15 mouse cellular contexts compared by ENCODE assay signal in the genomic region with DNA sequence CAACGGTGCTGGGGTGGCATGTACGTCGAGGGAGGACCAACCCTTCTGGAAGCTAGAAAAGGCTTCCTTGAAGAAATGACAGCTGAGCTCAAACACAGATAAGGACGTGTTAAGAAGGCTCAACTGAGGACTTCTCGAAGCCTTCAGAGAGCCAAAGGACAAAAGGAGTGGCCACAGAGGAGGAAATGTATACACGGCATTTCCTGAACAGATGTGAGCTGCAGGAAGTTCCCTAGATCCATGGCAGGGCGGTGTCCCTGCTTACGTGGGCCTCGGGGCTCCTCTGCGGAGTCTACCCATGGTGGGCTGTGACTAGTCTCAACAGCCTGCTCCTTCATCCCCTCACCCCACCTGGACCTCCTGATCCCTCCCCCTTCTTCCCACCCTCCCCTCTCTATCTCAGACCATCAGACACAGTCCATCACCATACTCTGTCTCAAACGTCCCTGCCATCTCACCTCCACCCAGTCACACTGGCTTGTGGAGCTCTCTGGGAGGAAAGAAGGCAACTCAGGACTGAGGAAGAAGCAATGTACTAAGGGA. TPM values are rescaled to one million over a fixed set of nuclear protein-coding genes. Genes with fewer than 3 reads are reported as not detected.
A peak's percentile ranks its signal among the peaks of the same experiment; 100 is the strongest.
DNase-seq lines count a peak whose midpoint lies in the region; ATAC-seq and TF ChIP-seq lines count a peak whose summit lies in the region.
"Had no signal": no experiment of that assay in that cellular context is flagged by ENCODE, and none has a peak within 500 bp of the region (broad histone marks: within the 10 kb centered on the region; RNA-seq: fewer than 3 reads in every experiment).

No protein-coding gene starts in this region.

- no peak for TF ChIP-seq CTCF in small intestine, adult 2 months (IDR thresholded peaks at IDR 0.05; ENCODE audit: extremely low read depth, insufficient read length, insufficient replicate concordance, low read depth, low read length)

- H3K9ac ChIP-seq in kidney, embryonic 15.5 days = no peak overlapping the region
- H3K9ac ChIP-seq in liver, embryonic 12.5 days = no peak overlapping the region
- H3K9ac ChIP-seq: embryonic facial prominence, embryonic 15.5 days; hindbrain, embryonic 15.5 days; neural tube, embryonic 12.5 days had no signal

- no peak overlapping the region for H3K4me2 ChIP-seq in kidney, embryonic 15.5 days
- 0 out of 2 replicates have a peak overlapping the region, but pooled peaks have one; percentile 8 for H3K4me2 ChIP-seq in liver, embryonic 12.5 days
- H3K4me2 ChIP-seq: embryonic facial prominence, embryonic 15.5 days; hindbrain, embryonic 15.5 days; neural tube, embryonic 12.5 days had no signal

- no peaks in the 10 kb centered on the region for H3K9me3 ChIP-seq in kidney, embryonic 15.5 days (replicated peaks)
- H3K9me3 ChIP-seq in liver, embryonic 12.5 days (replicated peaks) = 0 out of 2 replicates have a peak, but pooled peaks cover 3% of the 10 kb centered on the region
- H3K9me3 ChIP-seq: embryonic facial prominence, embryonic 15.5 days; hindbrain, embryonic 15.5 days; neural tube, embryonic 12.5 days had no signal

- no peaks in the 10 kb centered on the region for H3K36me3 ChIP-seq in kidney, embryonic 15.5 days
- no peaks in the 10 kb centered on the region for H3K36me3 ChIP-seq in liver, embryonic 12.5 days
- H3K36me3 ChIP-seq in small intestine, adult 2 months (ENCODE audit: control insufficient read depth, insufficient read depth, low read length) = no peaks in the 10 kb centered on the region
- H3K36me3 ChIP-seq: embryonic facial prominence, embryonic 15.5 days; hindbrain, embryonic 15.5 days; neural tube, embryonic 12.5 days had no signal

- no peak for DNase-seq in kidney, postnatal 36 days
- DNase-seq in adrenal gland, postnatal 14 days = no peak
- no peak for DNase-seq in neural tube, embryonic 10.5 days (ENCODE audit: extremely low spot score, low spot score)
- DNase-seq in layer of hippocampus, postnatal 14 days (ENCODE audit: low spot score in 2 of 2) = no peak
- DNase-seq: cerebellum, adult 18-20 months had no signal

- 55% methylated on average over 11 of the region's 11 CpGs for WGBS in kidney, embryonic 15.5 days
- 16% methylated on average over 11 of the region's 11 CpGs for WGBS in liver, embryonic 12.5 days (ENCODE audit: insufficient replicate concordance)
- 22% methylated on average over 11 of the region's 11 CpGs for WGBS in small intestine, adult 2 months

- H3K27ac ChIP-seq in kidney, embryonic 15.5 days = peak overlapping the region; percentile 78
- H3K27ac ChIP-seq in liver, embryonic 12.5 days = no peak overlapping the region
- H3K27ac ChIP-seq in small intestine, adult 2 months (ENCODE audit: insufficient read depth, low read depth, low read length) = peak overlapping the region; percentile 48; the same call in 1 of the 2 replicates
- H3K27ac ChIP-seq: embryonic facial prominence, embryonic 15.5 days; hindbrain, embryonic 15.5 days; neural tube, embryonic 12.5 days had no signal

- no peak; the same call in 1 of the 2 replicates for ATAC-seq in kidney, embryonic 15.5 days (replicated peaks; ENCODE audit: low FRiP score)
- peak; percentile 65 for ATAC-seq in granulocyte monocyte progenitor cell, adult 5-6 weeks (replicated peaks; ENCODE audit: poor library complexity, severe bottlenecking)
- peak; percentile 13; the same call in 1 of the 2 replicates for ATAC-seq in liver, embryonic 12.5 days

- no peak for TF ChIP-seq POLR2A in small intestine, adult 2 months (IDR thresholded peaks at IDR 0.05; ENCODE audit: low read depth, low read length)

- no peaks in the 10 kb centered on the region for H3K27me3 ChIP-seq in kidney, embryonic 15.5 days
- H3K27me3 ChIP-seq in liver, embryonic 12.5 days (replicated peaks) = peaks cover 3% of the 10 kb centered on the region
- H3K27me3 ChIP-seq in small intestine, adult 2 months (ENCODE audit: control insufficient read depth, insufficient read depth, low read length) = no peaks in the 10 kb centered on the region
- H3K27me3 ChIP-seq: embryonic facial prominence, embryonic 15.5 days; hindbrain, embryonic 15.5 days; neural tube, embryonic 12.5 days had no signal

- H3K4me3 ChIP-seq in kidney, embryonic 15.5 days (replicated peaks) = no peak overlapping the region
- H3K4me3 ChIP-seq in liver, embryonic 12.5 days = no peak overlapping the region
- peak overlapping the region; percentile 7; the same call in 1 of the 2 replicates for H3K4me3 ChIP-seq in small intestine, adult 2 months (ENCODE audit: low read depth, low read length)
- H3K4me3 ChIP-seq: embryonic facial prominence, embryonic 15.5 days; hindbrain, embryonic 15.5 days; neural tube, embryonic 12.5 days had no signal

- H3K4me1 ChIP-seq in kidney, embryonic 15.5 days = peaks cover 44% of the 10 kb centered on the region
- peaks cover 48% of the 10 kb centered on the region for H3K4me1 ChIP-seq in liver, embryonic 12.5 days
- peaks cover 15% of the 10 kb centered on the region for H3K4me1 ChIP-seq in small intestine, adult 2 months (ENCODE audit: control insufficient read depth, insufficient read depth, insufficient read length, low read length)
- H3K4me1 ChIP-seq: hindbrain, embryonic 15.5 days; neural tube, embryonic 12.5 days had no signal

RNA-seq across cellular contexts. Expression of a gene that starts 37.3 kb away (rescaled TPM):
- polyA plus RNA-seq in kidney, embryonic 15.5 days (2015; fragmentation: Nextera tagmentation; extraction: Ambion mirVana) = 0.17 and 0.22 TPM in 2 replicates
- not detected in 2 replicates for total RNA-seq in granulocyte monocyte progenitor cell, adult 5-6 weeks (2014; fragmentation: Nextera tagmentation)
- 0.04 TPM in 1 of 2 replicates, not detected in the other for total RNA-seq in granulocyte monocyte progenitor cell, adult 5-6 weeks (2017)
- polyA plus RNA-seq in liver, embryonic 12.5 days (2016; fragmentation: Nextera tagmentation; extraction: Ambion mirVana) = not detected in 2 replicates
- 2.8 TPM in 1 of 2 replicates, not detected in the other for polyA plus RNA-seq in small intestine, adult 2 months (2012; rRNA removed)
- total RNA-seq in adrenal gland, postnatal 14 days (2021) = 0.83 and 1.1 TPM in 2 replicates
- under 1 TPM in 1 of 2 experiments, not detected in 1; 0.23 TPM for total RNA-seq in layer of hippocampus, postnatal 14 days (2021)
- polyA plus RNA-seq: hindbrain, embryonic 15.5 days had no signal

RNA-seq across cellular contexts. Expression of a gene that starts 45.6 kb away (rescaled TPM):
- polyA plus RNA-seq in kidney, embryonic 15.5 days (2015; fragmentation: Nextera tagmentation; extraction: Ambion mirVana) = 11.9 and 12.5 TPM in 2 replicates
- total RNA-seq in granulocyte monocyte progenitor cell, adult 5-6 weeks (2014; fragmentation: Nextera tagmentation) = 9.1 and 18.5 TPM in 2 replicates
- 14.1 and 21.1 TPM in 2 replicates for total RNA-seq in granulocyte monocyte progenitor cell, adult 5-6 weeks (2017)
- 10.4 and 11.4 TPM in 2 replicates for polyA plus RNA-seq in liver, embryonic 12.5 days (2016; fragmentation: Nextera tagmentation; extraction: Ambion mirVana)
- polyA plus RNA-seq in small intestine, adult 2 months (2012; rRNA removed) = 1.2 and 1.7 TPM in 2 replicates
- 14.2 and 16.9 TPM in 2 replicates for total RNA-seq in adrenal gland, postnatal 14 days (2021)
- total RNA-seq in layer of hippocampus, postnatal 14 days (2021) = 10 to 100 TPM; 30.2 to 34.9 TPM

RNA-seq across cellular contexts. Expression of a gene that starts 56.8 kb away (rescaled TPM):
- polyA plus RNA-seq in kidney, embryonic 15.5 days (2015; fragmentation: Nextera tagmentation; extraction: Ambion mirVana) = not detected in 2 replicates
- total RNA-seq in granulocyte monocyte progenitor cell, adult 5-6 weeks (2014; fragmentation: Nextera tagmentation) = not detected in 2 replicates
- total RNA-seq in granulocyte monocyte progenitor cell, adult 5-6 weeks (2017) = not detected in 2 replicates
- polyA plus RNA-seq in liver, embryonic 12.5 days (2016; fragmentation: Nextera tagmentation; extraction: Ambion mirVana) = not detected in 2 replicates
- polyA plus RNA-seq in small intestine, adult 2 months (2012; rRNA removed) = not detected in 2 replicates
- not detected in 2 replicates for total RNA-seq in adrenal gland, postnatal 14 days (2021)
- not detected for total RNA-seq in layer of hippocampus, postnatal 14 days (2021)
- total RNA-seq: adrenal gland, adult 18-20 months; ES-E14 had no signal
- polyA plus RNA-seq: embryonic facial prominence, embryonic 15.5 days; hindbrain, embryonic 15.5 days; neural tube, embryonic 12.5 days; urinary bladder, adult 2 months had no signal
